Mouse (Mus musculus) adrenal gland, adult 2 months (tissue): ENCODE measurements around the gene Tial1. TPM values are rescaled to one million over a fixed set of nuclear protein-coding genes. Genes with fewer than 3 reads are reported as not detected.
A peak's percentile ranks its signal among the peaks of the same experiment; 100 is the strongest.

Experiments used
- DNase-seq: peaks from one replicate; pipeline ENCODE4 v3.0.0; 2021
- long read RNA-seq: library from polyadenylated mRNA; stranded (forward); transcript quantifications from one replicate; pipeline ENCODE4 v2.0.0, GENCODE M21; 2021
- polyA plus RNA-seq: library from polyadenylated mRNA; depleted of rRNA; stranded (reverse); fragments of >200 nt; gene quantifications from 2 replicates; pipeline ENCODE4 v1.2.3, GENCODE M21; 2012; rRNA removed
- total RNA-seq, 2 experiments: library from RNA; stranded (reverse); gene quantifications; 2 replicates each; pipeline ENCODE4 v1.2.3; 2021

Gene Tial1
- total RNA-seq (10 to 100 TPM; 73.1 to 96.3 TPM), polyA plus RNA-seq (26.4 and 33.0 TPM in 2 replicates)
- long read RNA-seq, full-length matches to known transcripts, result 11 of 16 reads
- long read RNA-seq, partial matches to known transcripts, result 2 of 16 reads
- long read RNA-seq, other reads (novel, unspliced or antisense), result 3 of 16 reads

GRCm38 (mm10) chr7:128461285-128462215 lies at the start of gene Tial1:
Tial1 (minus strand) TSS chr7:128461717.
- peak; percentile 99 for DNase-seq

GRCm38 (mm10) chr7:128504091-128504490 lies 42.6 kb upstream of the Tial1 start:
- no peak for DNase-seq

GRCm38 (mm10) chr7:128499801-128500200 lies 38.3 kb upstream of the Tial1 start:
- peak; percentile 82 for DNase-seq

GRCm38 (mm10) chr7:128494546-128494945 lies 33.0 kb upstream of the Tial1 start:
- peak; percentile 17 for DNase-seq

- DNase-seq, result no peak
These were observed 27.5 kb upstream of the Tial1 start for GRCm38 (mm10) chr7:128488986-128489385.

- peak; percentile 88 for DNase-seq
These were observed 12.8 kb upstream of the Tial1 start for GRCm38 (mm10) chr7:128474322-128474721.

- DNase-seq, result no peak
These were observed 889 bp upstream of the Tial1 start for GRCm38 (mm10) chr7:128462406-128462805.

- no peak for DNase-seq
These were observed 670 bp downstream of the Tial1 start for GRCm38 (mm10) chr7:128460865-128461228.

- DNase-seq, result peak; percentile 67
These were observed 1.2 kb downstream of the Tial1 start for GRCm38 (mm10) chr7:128460131-128460864.

GRCm38 (mm10) chr7:128459791-128460130 lies 1.8 kb downstream of the Tial1 start:
- no peak for DNase-seq

- no peak for DNase-seq
These were observed 3.5 kb downstream of the Tial1 start for GRCm38 (mm10) chr7:128458011-128458410.

GRCm38 (mm10) chr7:128452731-128453130 lies 8.8 kb downstream of the Tial1 start:
- no peak for DNase-seq

- DNase-seq, result no peak
These were observed 20.9 kb downstream of the Tial1 start for GRCm38 (mm10) chr7:128440584-128440983.

GRCm38 (mm10) chr7:128439251-128439650 lies 22.3 kb downstream of the Tial1 start:
- no peak for DNase-seq

- no peak for DNase-seq
These were observed 23.4 kb downstream of the Tial1 start for GRCm38 (mm10) chr7:128438131-128438530.

GRCm38 (mm10) chr7:128433213-128433612 lies 28.3 kb downstream of the Tial1 start:
- no peak for DNase-seq

- DNase-seq, result no peak
These were observed 28.9 kb downstream of the Tial1 start for GRCm38 (mm10) chr7:128432574-128432973.

- peak; percentile 29 for DNase-seq
These were observed 39.0 kb downstream of the Tial1 start for GRCm38 (mm10) chr7:128422491-128422890.

GRCm38 (mm10) chr7:128421701-128422100 lies 39.8 kb downstream of the Tial1 start:
- no peak for DNase-seq

GRCm38 (mm10) chr7:128419690-128420089 lies 41.8 kb downstream of the Tial1 start:
- DNase-seq, result no peak

GRCm38 (mm10) chr7:128417930-128418779 lies 43.4 kb downstream of the Tial1 start, which contains the start of gene Rgs10:
Rgs10 (minus strand) TSS chr7:128418758.
- peak; percentile 86 for DNase-seq
